Mouse (Mus musculus) adrenal gland, adult (tissue): ENCODE data around the gene Vps9d1.
"Not testable (repeated sequence)": the region's sequence is repeated elsewhere in the genome, so short reads cannot be mapped to it uniquely, and the experiment has no call there.

Experiments
- DNase-seq, 2 experiments: peaks; one replicate each; pipeline ENCODE4 v3.0.0; 2022 to 2023; ENCODE audit warnings: low spot score in 1 of 2; ENCODE audit not compliant: inconsistent age in 2 of 2

Gene Vps9d1

DNA sequence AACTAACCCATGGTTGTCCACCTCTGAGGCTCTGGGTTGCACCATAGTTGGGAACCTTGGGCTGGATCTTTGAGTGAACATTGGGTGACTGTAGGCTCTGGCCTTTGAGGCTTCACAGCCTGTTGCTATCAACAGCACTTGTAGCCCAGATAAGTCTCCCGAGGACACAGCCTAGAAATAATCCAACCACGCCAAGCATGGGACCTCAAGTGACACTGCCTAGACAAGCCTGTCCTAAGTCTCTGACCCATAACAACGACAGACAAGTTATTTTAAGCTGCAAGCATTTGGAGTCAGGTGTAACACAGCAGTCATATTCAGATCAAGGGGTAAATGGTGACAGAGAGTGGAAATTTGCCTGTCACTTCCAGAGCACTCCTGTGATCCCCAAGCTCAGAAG lies 38.7 kb downstream of the Vps9d1 start:
- DNase-seq: no peak

DNA sequence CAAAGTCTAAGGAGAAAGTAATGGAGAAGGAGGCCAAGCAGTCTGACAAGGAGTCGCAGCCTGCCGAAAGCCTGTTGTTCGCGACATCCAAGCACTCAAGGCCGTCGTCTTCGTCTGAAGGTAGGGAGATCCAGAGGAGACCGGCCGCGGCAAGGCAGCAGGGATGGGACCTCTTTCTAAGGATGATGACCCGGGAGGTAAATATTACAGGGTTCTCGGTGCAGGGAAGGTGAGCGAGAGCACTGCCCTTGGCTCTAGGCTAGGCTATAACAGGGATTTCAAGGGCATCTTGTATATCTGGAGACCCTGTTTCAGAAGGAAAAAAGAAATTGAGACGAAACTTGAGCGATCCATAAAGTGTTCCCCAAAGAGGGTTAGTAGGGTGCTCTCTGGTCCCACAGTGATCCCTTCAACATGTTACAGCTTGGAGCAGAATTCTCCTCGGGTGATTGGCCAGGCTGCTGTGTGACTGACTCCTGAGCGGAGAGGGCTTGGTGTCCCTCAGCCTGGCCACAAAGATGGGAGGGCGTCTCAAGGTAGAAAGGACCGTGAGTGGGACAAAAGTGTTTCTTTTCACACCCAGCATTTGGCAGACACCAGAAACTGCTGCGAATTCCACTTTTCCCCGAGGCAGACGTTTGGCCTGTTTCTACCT lies 40.9 kb downstream of the Vps9d1 start:
- no peak for DNase-seq

GRCm38 (mm10) chr8:123212321-123213117 lies 41.6 kb downstream of the Vps9d1 start, which contains the start of the genes Chmp1a and Spata33:
Chmp1a (minus strand) TSS chr8:123212763.
Spata33 (plus strand) TSS chr8:123212832.
- peak; percentile 96 to 97 for DNase-seq

DNA sequence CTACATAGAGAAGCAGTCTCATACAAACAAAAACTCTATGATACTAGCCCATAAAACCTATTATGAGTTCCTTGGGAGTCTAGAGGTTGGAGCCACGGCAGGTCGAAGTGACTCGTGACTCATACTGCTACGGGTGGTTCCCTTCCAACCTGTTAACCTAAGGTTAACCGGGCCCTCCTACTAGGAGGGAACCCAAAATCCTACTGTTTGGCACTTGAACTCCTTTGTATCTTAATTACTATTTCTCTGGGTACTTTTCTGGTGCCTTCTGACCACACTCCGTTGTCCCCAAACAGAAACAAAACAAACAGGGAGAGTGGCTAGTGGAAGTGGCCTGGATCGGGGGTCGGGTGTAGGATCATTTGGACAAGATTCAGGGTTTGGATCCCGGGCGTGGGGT lies 42.3 kb downstream of the Vps9d1 start:
- DNase-seq: no peak

- no peak for DNase-seq
Observed at GRCm38 (mm10) chr8:123203571-123203970, 50.6 kb downstream of the Vps9d1 start.

GRCm38 (mm10) chr8:123202288-123202687 lies 51.9 kb downstream of the Vps9d1 start:
- peak; percentile 64 to 91 for DNase-seq

GRCm38 (mm10) chr8:123199864-123200263 lies 54.3 kb downstream of the Vps9d1 start:
- DNase-seq: no peak

- DNase-seq: not testable (repeated sequence)
Observed at GRCm38 (mm10) chr8:123197016-123197415, 57.1 kb downstream of the Vps9d1 start.

DNA sequence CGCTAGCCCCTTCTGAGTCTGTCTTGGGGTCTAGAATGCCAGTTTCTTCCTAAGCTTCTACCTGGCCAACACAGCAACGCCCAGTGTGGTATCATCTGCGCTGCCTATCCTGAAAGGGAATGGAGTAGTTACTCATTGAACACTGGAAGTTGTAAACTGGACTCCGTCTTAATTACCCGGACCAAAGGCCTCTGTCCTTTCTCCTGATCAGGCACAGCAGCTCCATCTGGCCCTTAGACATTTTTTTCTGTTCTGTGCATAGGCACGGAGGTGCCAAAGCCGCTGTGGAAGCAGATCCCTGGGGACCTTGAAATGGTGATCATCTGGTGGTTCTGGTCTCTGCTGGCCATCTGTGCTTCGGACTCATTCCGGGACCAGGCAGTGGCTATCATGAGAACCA lies 60.4 kb downstream of the Vps9d1 start:
- DNase-seq: no peak
